Comparison of ENCODE assay signal across 12 mouse cellular contexts in genomic region chr1:161301348-161302075, GRCm38 (mm10). TPM values are rescaled to one million over a fixed set of nuclear protein-coding genes. Genes with fewer than 3 reads are reported as not detected.
A peak's percentile ranks its signal among the peaks of the same experiment; 100 is the strongest.
DNase-seq lines count a peak whose midpoint lies in the region; ATAC-seq and TF ChIP-seq lines count a peak whose summit lies in the region.
"Had no signal": no experiment of that assay in that cellular context is flagged by ENCODE, and none has a peak within 500 bp of the region (broad histone marks: within the 10 kb centered on the region; RNA-seq: fewer than 3 reads in every experiment).

No protein-coding gene starts in this region.

- in situ Hi-C loops in ES-E14 (cut with MboI; ENCODE audit: low sequenced_read_pairs in 2 of 2, unreplicated experiment in 2 of 2) = no loop called here

- H3K9me3 ChIP-seq in ES-E14 (ENCODE audit: control insufficient read depth, insufficient read depth, low read depth, low read length) = no peaks in the 10 kb centered on the region
- no peaks in the 10 kb centered on the region for H3K9me3 ChIP-seq in intestine, postnatal 0 days (ENCODE audit: control insufficient read depth)
- no peaks in the 10 kb centered on the region for H3K9me3 ChIP-seq in embryonic facial prominence, embryonic 10.5 days
- H3K9me3 ChIP-seq: neural tube, embryonic 13.5 days had no signal

- H3K4me1 ChIP-seq in ES-E14 (ENCODE audit: control insufficient read depth in 2 of 2, insufficient read depth in 2 of 2, low read length in 2 of 2, poor library complexity in 1 of 2) = no peaks in the 10 kb centered on the region; a peak in 1 of 4 replicates
- peaks cover 11% of the 10 kb centered on the region for H3K4me1 ChIP-seq in bone marrow macrophage, adult 2 months (ENCODE audit: control insufficient read depth, insufficient read depth, low read length)
- H3K4me1 ChIP-seq in intestine, postnatal 0 days (replicated peaks; ENCODE audit: control insufficient read depth, insufficient read depth, low read length) = 0 out of 2 replicates have a peak, but pooled peaks cover 3% of the 10 kb centered on the region
- no peaks in the 10 kb centered on the region for H3K4me1 ChIP-seq in embryonic facial prominence, embryonic 10.5 days
- H3K4me1 ChIP-seq: neural tube, embryonic 13.5 days had no signal

- no peak for TF ChIP-seq POLR2A in bone marrow macrophage, adult 2 months (IDR thresholded peaks at IDR 0.05; ENCODE audit: borderline replicate concordance, low read depth, low read length)

- no peak overlapping the region for H3K4me3 ChIP-seq in ES-E14 (ENCODE audit: insufficient read depth in 1 of 2, low read depth in 1 of 2, low read length in 2 of 2, poor library complexity in 1 of 2, severe bottlenecking in 1 of 2)
- no peak overlapping the region for H3K4me3 ChIP-seq in bone marrow macrophage, adult 2 months (ENCODE audit: insufficient read depth, low read length)
- H3K4me3 ChIP-seq in intestine, postnatal 0 days (ENCODE audit: low read depth, low read length) = no peak overlapping the region
- H3K4me3 ChIP-seq in embryonic facial prominence, embryonic 10.5 days = no peak overlapping the region
- H3K4me3 ChIP-seq: layer of hippocampus, adult 2 months; neural tube, embryonic 13.5 days had no signal

- no peak overlapping the region for H3K4me2 ChIP-seq in intestine, postnatal 0 days (replicated peaks; ENCODE audit: low read depth)
- H3K4me2 ChIP-seq: neural tube, embryonic 13.5 days had no signal

- DNase-seq in ES-E14 (ENCODE audit: low read depth, low spot score) = no peak
- DNase-seq in mesoderm, embryonic 11.5 days (ENCODE audit: low read depth, low spot score) = peak; percentile 3
- no peak for DNase-seq in embryonic facial prominence, embryonic 10.5 days (ENCODE audit: low spot score)
- DNase-seq in gastrocnemius, adult 8-10 months (ENCODE audit: low spot score in 2 of 2) = no peak
- no peak for DNase-seq in cerebellum, postnatal 25 days
- DNase-seq: cerebellum, adult 11-12 months; heart, postnatal 10 days had no signal

- no peak for TF ChIP-seq CTCF in bone marrow macrophage, adult 2 months (IDR thresholded peaks at IDR 0.05; ENCODE audit: low read depth, low read length)
- no peak for TF ChIP-seq CTCF in intestine, postnatal 0 days (IDR thresholded peaks at IDR 0.05; ENCODE audit: low read depth)

- no peaks in the 10 kb centered on the region for H3K36me3 ChIP-seq in ES-E14 (ENCODE audit: control insufficient read depth, insufficient read depth, low read length, poor library complexity, severe bottlenecking)
- no peaks in the 10 kb centered on the region for H3K36me3 ChIP-seq in intestine, postnatal 0 days (ENCODE audit: control insufficient read depth, insufficient read depth)
- no peaks in the 10 kb centered on the region for H3K36me3 ChIP-seq in embryonic facial prominence, embryonic 10.5 days (replicated peaks)
- H3K36me3 ChIP-seq: neural tube, embryonic 13.5 days had no signal

- no peak overlapping the region for H3K27ac ChIP-seq in ES-E14 (ENCODE audit: insufficient read depth, low read depth, low read length, poor library complexity, severe bottlenecking)
- peak overlapping the region; percentile 17 for H3K27ac ChIP-seq in bone marrow macrophage, adult 2 months (ENCODE audit: insufficient read depth, low read depth, low read length)
- H3K27ac ChIP-seq in intestine, postnatal 0 days (ENCODE audit: low read depth, low read length) = peak overlapping the region; percentile 79
- no peak overlapping the region for H3K27ac ChIP-seq in embryonic facial prominence, embryonic 10.5 days (replicated peaks)
- H3K27ac ChIP-seq: hindbrain, postnatal 0 days; layer of hippocampus, adult 2 months; neural tube, embryonic 13.5 days had no signal

- H3K27me3 ChIP-seq in intestine, postnatal 0 days (replicated peaks; ENCODE audit: control insufficient read depth, insufficient read depth, low read length) = no peaks in the 10 kb centered on the region
- H3K27me3 ChIP-seq in embryonic facial prominence, embryonic 10.5 days (replicated peaks; ENCODE audit: low read depth, poor library complexity, severe bottlenecking) = no peaks in the 10 kb centered on the region
- H3K27me3 ChIP-seq: neural tube, embryonic 13.5 days had no signal

- peak; percentile 100 for ATAC-seq in intestine, postnatal 0 days
- ATAC-seq: hindbrain, postnatal 0 days had no signal

- H3K9ac ChIP-seq in ES-E14 (ENCODE audit: insufficient read depth, low read depth, low read length, poor library complexity, severe bottlenecking) = no peak overlapping the region
- H3K9ac ChIP-seq in intestine, postnatal 0 days (ENCODE audit: low read depth, low read length) = no peak overlapping the region
- H3K9ac ChIP-seq: neural tube, embryonic 13.5 days had no signal

- 29% methylated on average over 3 of the region's 3 CpGs for WGBS in intestine, postnatal 0 days
- 55% methylated on average over 3 of the region's 3 CpGs for WGBS in embryonic facial prominence, embryonic 10.5 days

TF ChIP-seq in ES-E14, 5 proteins besides CTCF, POLR2A, EP300 and RAD21:
- TF ChIP-seq HCFC1 (IDR thresholded peaks at IDR 0.05; ENCODE audit: borderline replicate concordance, insufficient read depth, low read length) (no peak), MAFK (IDR thresholded peaks at IDR 0.05; ENCODE audit: insufficient read depth, low read depth, low read length) (peak; percentile 93)
TF ChIP-seq in ES-E14: peak in this region for 1.

RNA-seq across cellular contexts. Expression of gene Prdx6, which starts 50.5 kb away (rescaled TPM):
- 268 and 390 TPM in 2 replicates for total RNA-seq in ES-E14 (2012; rRNA removed)
- 69.5 and 73.7 TPM in 2 replicates for polyA plus RNA-seq in bone marrow macrophage, adult 2 months (2012; ENCODE audit: insufficient read depth, insufficient read length, missing spikeins)
- polyA plus RNA-seq in intestine, postnatal 0 days (2015; fragmentation: Nextera tagmentation; extraction: Ambion mirVana) = 373 and 385 TPM in 2 replicates
- 783 and 804 TPM in 2 replicates for polyA plus RNA-seq in embryonic facial prominence, embryonic 10.5 days (2016; fragmentation: Nextera tagmentation; extraction: Ambion mirVana)
- 100 to 1,000 TPM; 119 to 142 (median 129) TPM for total RNA-seq in gastrocnemius, adult 8-10 months (2022)

Comparison
In these comparisons a context has a peak if more than half of its experiments do, and no peak if none do; other contexts are left out.
1. H3K27ac ChIP-seq: peak in bone marrow macrophage, adult 2 months (single experiment) and intestine, postnatal 0 days (single experiment); none in ES-E14 (single experiment) and embryonic facial prominence, embryonic 10.5 days (single experiment).